Mouse (Mus musculus) adrenal gland, postnatal 10 days (tissue): ENCODE data around the gene Arhgef15. TPM values are rescaled to one million over a fixed set of nuclear protein-coding genes. Genes with fewer than 3 reads are reported as not detected.

Experiments used
- microRNA-seq: library from miRNA; unstranded; fragments of <30 nt; microRNA quantifications from one replicate; pipeline ENCODE4 v1.2.0, GENCODE M21; 2021
- total RNA-seq, 2 experiments: library from RNA; stranded (reverse); gene quantifications; 2 replicates each; pipeline ENCODE4 v1.2.3; 2021

Arhgef15 gene
- total RNA-seq, 2 experiments from 2014 or later: 25.4 to 35.9 TPM

Small RNA genes lying within 50 kb of the gene (microRNA-seq; reads per million reads assigned to microRNA genes)
- not detected for gene Mir3062

Other genes with a start within 250 kb of the Arhgef15 start
- 10 to 100 TPM; 57.2 to 72.8 TPM for gene Ndel1, start 85.6 kb downstream of the Arhgef15 start, total RNA-seq
- under 1 TPM; 0.09 to 0.12 TPM for gene Rnf222, start 68.9 kb downstream of the Arhgef15 start, total RNA-seq
- gene Rpl26, start 55.9 kb downstream of the Arhgef15 start, total RNA-seq: 1,000 to 10,000 TPM; 1,288 to 1,295 TPM
- under 1 TPM; 0.27 to 0.60 TPM for gene Odf4, start 30.4 kb downstream of the Arhgef15 start, total RNA-seq
- 10 to 100 TPM; 28.5 to 32.9 TPM for gene Slc25a35, start 10.7 kb upstream of the Arhgef15 start, total RNA-seq
- 10 to 100 TPM; 20.4 to 24.7 TPM for gene Rangrf, start 17.7 kb upstream of the Arhgef15 start, total RNA-seq
- 10 to 100 TPM; 23.8 to 32.9 TPM for gene Pfas, start 51.0 kb upstream of the Arhgef15 start, total RNA-seq
- gene Ctc1, start 58.4 kb upstream of the Arhgef15 start, total RNA-seq: 10 to 100 TPM; 25.3 to 30.0 TPM
- gene Aurkb, start 88.2 kb upstream of the Arhgef15 start, total RNA-seq: 10 to 100 TPM; 16.2 to 22.5 TPM
- 10 to 100 TPM; 19.1 to 22.1 TPM for gene Borcs6, start 102.2 kb upstream of the Arhgef15 start, total RNA-seq
- gene Tmem107, start 113.3 kb upstream of the Arhgef15 start, total RNA-seq: 10 to 100 TPM; 13.2 to 13.8 TPM
- 100 to 1,000 TPM; 104 to 143 TPM for gene Vamp2, start 131.0 kb upstream of the Arhgef15 start, total RNA-seq
- 100 to 1,000 TPM in 1 of 2 experiments, 10 to 100 TPM in 1; 63.1 to 157 TPM for gene Per1, start 137.7 kb upstream of the Arhgef15 start, total RNA-seq
- under 1 TPM; 0.18 to 0.36 TPM for gene Hes7, start 162.9 kb upstream of the Arhgef15 start, total RNA-seq
- gene 9130213A22Rik, start 165.1 kb upstream of the Arhgef15 start, total RNA-seq: under 1 TPM; 0.48 to 0.66 TPM
- under 1 TPM; 0.60 to 0.76 TPM for gene Aloxe3, start 168.4 kb upstream of the Arhgef15 start, total RNA-seq
- not detected for gene Alox12b, start 199.5 kb upstream of the Arhgef15 start, total RNA-seq
- gene Alox8, start 240.4 kb upstream of the Arhgef15 start, total RNA-seq: not detected